Mouse (Mus musculus): ENCODE measurements around the gene Ppard.

Ppard gene

GRCm38 (mm10) chr17:28258325-28258724 is 25.8 kb downstream of the Ppard start:
- DNase-seq, result no peak

GRCm38 (mm10) chr17:28259890-28260542 is 27.5 kb downstream of the Ppard start:
- no peak for DNase-seq

GRCm38 (mm10) chr17:28260543-28260909 is 28.0 kb downstream of the Ppard start:
- DNase-seq, result no peak

GRCm38 (mm10) chr17:28261795-28262194 is 29.3 kb downstream of the Ppard start:
- no peak for DNase-seq

- DNase-seq, result no peak
These were observed 30.8 kb downstream of the Ppard start for GRCm38 (mm10) chr17:28263181-28263894.

- no peak for DNase-seq
These were observed 34.8 kb downstream of the Ppard start for GRCm38 (mm10) chr17:28267251-28267650.

GRCm38 (mm10) chr17:28270165-28270564 is 37.7 kb downstream of the Ppard start:
- no peak for DNase-seq

GRCm38 (mm10) chr17:28271537-28272266 is 39.2 kb downstream of the Ppard start:
- DNase-seq, result peak in 1 of 2 experiments; percentile 29

- DNase-seq, result no peak
These were observed 39.8 kb downstream of the Ppard start for GRCm38 (mm10) chr17:28272281-28272680.

GRCm38 (mm10) chr17:28272837-28273236 is 40.3 kb downstream of the Ppard start:
- DNase-seq, result no peak

GRCm38 (mm10) chr17:28274739-28275138 is 42.2 kb downstream of the Ppard start:
- peak in 1 of 2 experiments; percentile 60 for DNase-seq

- peak; percentile 58 to 75 for DNase-seq
These were observed 44.7 kb downstream of the Ppard start for GRCm38 (mm10) chr17:28277226-28277625.

GRCm38 (mm10) chr17:28277721-28278120 is 45.2 kb downstream of the Ppard start:
- peak; percentile 57 to 61 for DNase-seq

GRCm38 (mm10) chr17:28278156-28278555 is 45.7 kb downstream of the Ppard start:
- no peak for DNase-seq

- no peak for DNase-seq
These were observed 46.7 kb downstream of the Ppard start for GRCm38 (mm10) chr17:28279236-28279635.

- DNase-seq, result peak; percentile 49 to 71
These were observed 47.4 kb downstream of the Ppard start for GRCm38 (mm10) chr17:28279780-28280422.

GRCm38 (mm10) chr17:28280423-28280800 is 47.9 kb downstream of the Ppard start:
- peak in 1 of 2 experiments; percentile 31 for DNase-seq

GRCm38 (mm10) chr17:28280831-28281377 is 48.4 kb downstream of the Ppard start:
- DNase-seq, result no peak

- DNase-seq, result no peak
These were observed 49.5 kb downstream of the Ppard start for GRCm38 (mm10) chr17:28281866-28282441.

- DNase-seq, result no peak
These were observed 50.7 kb downstream of the Ppard start for GRCm38 (mm10) chr17:28283199-28283598.

- DNase-seq, result peak; percentile 47 to 68
These were observed 53.6 kb downstream of the Ppard start for GRCm38 (mm10) chr17:28286133-28286532.

- DNase-seq, result no peak
These were observed 54.5 kb downstream of the Ppard start for GRCm38 (mm10) chr17:28286964-28287363.
